Mouse (Mus musculus) ES-E14 (cell line): ENCODE measurements at regions not wholly inside any gene's neighbourhood (a gene's known extent, or its start where the extent isn't known, plus 50 kb on each side); places are given as distances from the start of the nearest gene placed in this dataset.

Experiments
- CHD2 ChIP-seq: IDR thresholded peaks from 2 replicates; pipeline ENCODE4 v1.6.1; 2014; ENCODE audit warnings: mild to moderate bottlenecking, low read depth, low read length, inconsistent platforms
- HCFC1 ChIP-seq: IDR thresholded peaks from 2 replicates; pipeline ENCODE4 v1.6.1; 2012; ENCODE audit warnings: low read length, inconsistent platforms, borderline replicate concordance; ENCODE audit not compliant: insufficient read depth
- MAFK ChIP-seq: IDR thresholded peaks from 2 replicates; pipeline ENCODE4 v1.6.1; 2014; ENCODE audit warnings: mild to moderate bottlenecking, low read depth, low read length, inconsistent platforms; ENCODE audit not compliant: insufficient read depth
- ZC3H11A ChIP-seq: IDR thresholded peaks from 2 replicates; pipeline ENCODE4 v1.6.1; 2012; ENCODE audit warnings: low read depth, mild to moderate bottlenecking, inconsistent platforms, low read length, borderline replicate concordance
- ZNF384 ChIP-seq: IDR thresholded peaks from 2 replicates; pipeline ENCODE4 v1.6.1; 2012; ENCODE audit warnings: low read depth, low read length, inconsistent platforms

GRCm38 (mm10) chr13:44037774-44038294 lies 253.3 kb downstream of the Cd83 start:
- no peak for TF ChIP-seq ZC3H11A
- no peak for TF ChIP-seq CHD2
- no peak for TF ChIP-seq MAFK
- no peak for TF ChIP-seq HCFC1
- TF ChIP-seq ZNF384, result no peak
